Mouse (Mus musculus): ENCODE measurements around the gene Rasal1.

DNA sequence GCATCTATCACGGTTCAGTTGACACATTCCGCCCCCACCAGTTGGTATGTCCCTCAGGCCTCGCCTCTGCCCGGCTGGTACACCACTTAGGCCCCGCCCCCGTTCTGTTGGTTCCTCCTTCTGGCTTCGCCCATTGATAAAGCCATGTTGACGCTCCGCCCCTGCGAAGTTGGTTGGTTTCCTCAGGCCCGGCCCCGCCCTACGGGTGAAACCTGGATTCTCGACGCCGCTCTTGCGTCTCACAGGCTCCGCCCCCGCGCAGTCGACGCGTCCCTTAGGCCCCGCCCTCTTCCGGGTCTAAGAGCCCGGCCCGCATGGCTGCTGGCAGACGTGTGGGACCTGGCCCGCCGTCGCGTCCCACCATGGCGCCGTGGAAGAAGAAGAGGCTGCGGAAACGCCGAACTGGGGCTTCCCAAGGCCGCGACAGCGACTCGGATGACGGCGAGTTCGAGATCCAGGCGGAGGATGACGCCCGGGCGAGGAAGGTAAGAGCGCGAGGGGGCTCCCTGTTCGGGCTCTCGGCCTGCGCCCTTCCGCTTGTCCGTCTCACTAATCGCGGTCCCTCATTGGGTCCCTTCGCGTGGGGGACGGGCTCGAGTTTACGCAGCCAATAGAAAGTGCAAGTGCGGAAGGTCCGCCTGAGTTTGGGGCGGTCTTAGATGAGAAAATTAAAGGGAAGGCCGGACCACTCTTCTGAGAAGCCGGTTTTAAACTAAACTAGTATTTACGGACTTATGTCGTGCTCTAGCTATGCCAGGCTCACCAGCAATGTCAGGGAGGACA, 35.6 kb upstream of the Rasal1 start:
- TF ChIP-seq CTCF (IDR thresholded peaks at IDR 0.05; ENCODE audit: low read depth) (no peak), EP300 (optimal IDR thresholded peaks at IDR 0.05) (no peak)

Data from stomach, postnatal 0 days (tissue).